Mouse (Mus musculus) megakaryocyte, embryonic 14.5 days (primary cell): Measurements from ENCODE around the gene Akap13. TPM values are rescaled to one million over a fixed set of nuclear protein-coding genes. Genes with fewer than 3 reads are reported as not detected.
A peak's percentile ranks its signal among the peaks of the same experiment; 100 is the strongest.
"Not testable (repeated sequence)": the region's sequence is repeated elsewhere in the genome, so short reads cannot be mapped to it uniquely, and the experiment has no call there.

Source experiments
- H3K27me3 ChIP-seq: replicated peaks from 2 replicates; pipeline ENCODE3; 2012; ENCODE audit warnings: inconsistent platforms
- H3K36me3 ChIP-seq: replicated peaks from 2 replicates; pipeline ENCODE3; 2012; ENCODE audit warnings: low read length, inconsistent platforms, mixed read lengths
- H3K4me1 ChIP-seq: 2 replicates; pipeline ENCODE4 v1.6.1; 2012; ENCODE audit warnings: inconsistent platforms
- H3K4me3 ChIP-seq: replicated peaks from 2 replicates; pipeline ENCODE3; 2012; ENCODE audit warnings: moderate library complexity, mild to moderate bottlenecking, inconsistent platforms
- H3K9me3 ChIP-seq: 2 replicates; pipeline ENCODE4 v1.6.1; 2012; ENCODE audit warnings: inconsistent platforms
- FLI1 ChIP-seq: IDR thresholded peaks from 2 replicates; pipeline ENCODE4 v1.6.1; 2012; ENCODE audit warnings: low read length, inconsistent platforms, mixed read lengths
- GATA1 ChIP-seq: IDR thresholded peaks from 3 replicates; pipeline ENCODE4 v1.6.1; 2012; ENCODE audit warnings: mixed read lengths, low read length, inconsistent platforms, borderline replicate concordance
- polyA plus RNA-seq: library from polyadenylated mRNA; stranded (reverse); fragments of >175 nt; gene quantifications from 2 replicates; pipeline ENCODE4 v1.2.3, GENCODE M21; 2012; ENCODE audit warnings: low replicate concordance; ENCODE audit not compliant: insufficient read depth

The Akap13 gene
- polyA plus RNA-seq, 1 experiment, result 9.5 TPM

DNA sequence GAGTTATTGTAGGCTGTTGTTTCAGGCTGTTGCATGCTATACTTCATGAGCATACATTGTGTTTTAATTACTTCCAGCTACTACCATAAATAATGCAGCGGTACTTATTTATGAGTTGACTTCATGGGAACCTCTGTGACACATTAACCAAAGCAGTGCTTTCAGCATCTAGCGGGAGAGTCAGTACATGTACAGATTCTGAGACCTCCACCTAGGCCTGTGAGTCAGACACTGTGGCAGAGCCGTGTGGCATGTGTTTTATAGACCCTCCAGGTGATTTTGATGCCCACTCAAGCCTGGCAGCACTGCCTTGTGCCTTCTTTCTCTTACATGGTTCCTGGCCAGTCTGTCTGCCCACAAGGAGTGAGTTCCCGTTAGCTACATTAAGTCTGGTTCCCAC is 266.0 kb downstream of the Akap13 start:
- TF ChIP-seq FLI1 (no peak), GATA1 (no peak)
- Histone ChIP-seq H3K27me3 (no peaks in the 10 kb centered on the region), H3K4me1 (peaks cover 18% of the 10 kb centered on the region), H3K4me3 (no peak overlapping the region), H3K36me3 (peaks cover 99% of the 10 kb centered on the region), H3K9me3 (no peaks in the 10 kb centered on the region)

DNA sequence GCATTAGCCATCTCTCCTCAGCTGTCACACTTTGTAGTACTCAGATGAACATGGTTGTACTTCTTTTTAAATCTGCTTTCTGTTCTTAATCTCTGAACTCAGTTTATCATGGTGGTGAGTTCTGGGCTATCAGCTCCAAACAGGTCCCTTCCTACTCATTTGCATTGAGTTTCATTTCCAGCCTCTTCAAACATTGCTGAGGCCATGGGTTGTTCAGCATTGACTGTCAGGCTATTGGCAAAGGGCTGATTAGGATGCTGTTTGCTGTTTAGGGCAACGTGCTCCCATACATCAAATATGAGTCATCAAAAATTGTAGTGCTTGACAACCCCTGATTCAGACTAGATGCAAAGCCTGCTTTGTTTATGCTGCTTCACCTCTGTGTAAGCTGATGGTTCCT is 268.7 kb downstream of the Akap13 start:
- Histone ChIP-seq H3K4me3 (no peak overlapping the region), H3K9me3 (no peaks in the 10 kb centered on the region), H3K4me1 (peaks cover 11% of the 10 kb centered on the region; the same call in 1 of the 2 replicates), H3K27me3 (no peaks in the 10 kb centered on the region), H3K36me3 (peaks cover 99% of the 10 kb centered on the region)
- TF ChIP-seq GATA1 (no peak), FLI1 (no peak)

DNA sequence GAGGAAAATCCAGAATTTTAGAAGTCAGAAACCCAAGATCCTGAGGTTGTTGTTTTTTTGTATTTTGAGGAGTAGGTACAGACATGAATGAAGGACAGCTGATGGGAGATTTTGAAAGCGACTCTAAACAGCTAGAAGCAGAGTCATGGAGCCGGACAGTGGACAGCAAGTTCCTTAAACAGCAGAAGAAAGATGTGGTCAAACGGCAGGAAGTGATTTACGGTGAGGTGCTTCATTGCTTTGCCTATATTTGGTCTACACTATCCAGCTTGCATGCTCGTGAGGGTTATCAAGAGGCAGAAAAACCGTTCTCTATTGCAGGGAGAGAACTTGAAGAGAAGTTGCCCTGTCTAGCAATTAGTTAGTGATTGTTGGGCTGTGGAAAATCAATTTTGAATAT is 270.6 kb downstream of the Akap13 start:
- TF ChIP-seq FLI1, result no peak
- no peak for TF ChIP-seq GATA1
- Histone ChIP-seq H3K4me3 (no peak overlapping the region), H3K36me3 (peaks cover 99% of the 10 kb centered on the region), H3K27me3 (no peaks in the 10 kb centered on the region), H3K4me1 (peaks cover 24% of the 10 kb centered on the region), H3K9me3 (no peaks in the 10 kb centered on the region)

DNA sequence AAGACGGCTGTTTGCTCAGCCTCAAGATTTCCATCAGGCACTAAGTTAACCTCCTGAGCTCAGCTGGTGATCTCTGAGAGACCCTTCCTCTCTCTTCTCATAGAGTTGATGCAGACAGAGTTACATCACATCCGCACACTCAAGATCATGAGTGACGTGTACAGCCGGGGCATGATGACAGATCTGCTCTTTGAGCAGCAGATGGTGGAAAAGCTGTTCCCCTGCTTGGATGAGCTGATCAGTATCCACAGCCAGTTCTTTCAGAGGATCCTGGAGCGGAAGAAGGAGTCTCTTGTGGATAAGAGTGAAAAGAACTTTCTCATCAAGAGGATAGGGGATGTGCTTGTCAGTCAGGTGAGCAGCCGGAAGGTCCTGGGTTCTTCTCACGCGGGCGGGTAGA is 271.5 kb downstream of the Akap13 start:
- Histone ChIP-seq H3K4me3 (no peak overlapping the region), H3K36me3 (peaks cover 99% of the 10 kb centered on the region), H3K4me1 (peaks cover 34% of the 10 kb centered on the region), H3K27me3 (no peaks in the 10 kb centered on the region), H3K9me3 (no peaks in the 10 kb centered on the region)
- TF ChIP-seq FLI1 (no peak), GATA1 (no peak)

DNA sequence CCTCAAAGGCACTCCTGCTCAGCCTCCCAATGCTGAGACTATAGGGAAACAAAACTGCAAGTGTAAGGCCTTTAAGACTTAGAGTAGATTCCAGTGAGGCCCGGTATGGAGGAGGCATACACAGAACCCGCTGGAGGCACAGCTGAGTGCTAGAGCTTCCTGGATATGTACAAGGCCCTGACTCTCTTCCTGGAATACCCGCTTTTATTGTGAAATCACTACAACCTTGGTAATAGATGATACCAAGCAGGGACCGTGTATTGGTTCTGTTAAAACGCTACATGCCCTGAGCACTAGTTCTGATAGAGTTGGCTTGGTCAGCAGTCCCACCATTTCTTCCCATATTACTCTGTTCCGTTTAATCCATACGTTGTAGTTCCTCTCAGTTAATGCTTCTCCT is 274.3 kb downstream of the Akap13 start:
- TF ChIP-seq FLI1, result no peak
- TF ChIP-seq GATA1, result no peak
- H3K36me3 ChIP-seq, result peaks cover 98% of the 10 kb centered on the region
- no peaks in the 10 kb centered on the region for H3K27me3 ChIP-seq
- H3K9me3 ChIP-seq, result no peaks in the 10 kb centered on the region
- peaks cover 42% of the 10 kb centered on the region for H3K4me1 ChIP-seq
- H3K4me3 ChIP-seq, result no peak overlapping the region

DNA sequence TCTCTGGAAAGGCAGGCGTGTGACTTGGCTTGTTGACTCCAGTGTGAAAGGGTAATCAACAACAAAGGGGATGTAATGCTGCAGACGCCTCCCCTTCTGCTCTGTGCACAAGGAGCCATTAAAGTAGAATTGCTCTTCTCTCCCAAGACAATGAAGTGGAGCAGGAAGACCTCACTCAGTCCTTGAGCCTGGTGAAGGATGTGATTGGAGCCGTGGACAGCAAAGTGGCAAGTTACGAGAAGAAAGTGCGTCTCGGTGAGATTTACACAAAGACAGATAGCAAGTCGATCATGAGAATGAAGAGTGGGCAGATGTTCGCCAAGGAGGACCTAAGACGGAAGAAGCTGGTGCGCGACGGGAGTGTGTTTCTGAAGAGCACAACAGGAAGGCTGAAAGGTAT is 274.9 kb downstream of the Akap13 start:
- H3K9me3 ChIP-seq, result no peaks in the 10 kb centered on the region
- peaks cover 42% of the 10 kb centered on the region for H3K4me1 ChIP-seq
- no peak overlapping the region for H3K4me3 ChIP-seq
- peaks cover 98% of the 10 kb centered on the region for H3K36me3 ChIP-seq
- TF ChIP-seq FLI1, result no peak
- no peak for TF ChIP-seq GATA1
- H3K27me3 ChIP-seq, result no peaks in the 10 kb centered on the region

DNA sequence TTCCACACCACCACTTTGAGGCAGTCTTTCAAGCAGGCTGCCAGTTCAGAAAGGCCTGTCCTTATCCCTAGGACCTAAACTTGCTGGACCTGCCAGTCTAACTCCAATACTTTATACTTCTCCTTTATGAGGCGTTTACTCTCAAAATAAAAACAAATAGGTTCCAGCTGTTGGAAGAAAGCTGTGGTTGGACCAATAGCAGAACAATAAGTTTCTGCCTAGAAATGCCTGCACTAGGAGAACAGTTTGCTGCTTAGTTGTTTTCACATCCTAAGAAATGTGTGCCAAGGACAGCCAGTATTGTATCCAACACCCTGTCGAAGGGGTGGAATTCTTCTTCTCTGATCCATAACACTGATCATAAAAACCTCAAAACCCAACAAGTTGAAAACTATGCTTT is 276.6 kb downstream of the Akap13 start:
- Histone ChIP-seq H3K9me3 (no peaks in the 10 kb centered on the region), H3K27me3 (no peaks in the 10 kb centered on the region), H3K4me1 (peaks cover 38% of the 10 kb centered on the region), H3K4me3 (no peak overlapping the region), H3K36me3 (peaks cover 98% of the 10 kb centered on the region)
- TF ChIP-seq GATA1 (no peak), FLI1 (no peak)

DNA sequence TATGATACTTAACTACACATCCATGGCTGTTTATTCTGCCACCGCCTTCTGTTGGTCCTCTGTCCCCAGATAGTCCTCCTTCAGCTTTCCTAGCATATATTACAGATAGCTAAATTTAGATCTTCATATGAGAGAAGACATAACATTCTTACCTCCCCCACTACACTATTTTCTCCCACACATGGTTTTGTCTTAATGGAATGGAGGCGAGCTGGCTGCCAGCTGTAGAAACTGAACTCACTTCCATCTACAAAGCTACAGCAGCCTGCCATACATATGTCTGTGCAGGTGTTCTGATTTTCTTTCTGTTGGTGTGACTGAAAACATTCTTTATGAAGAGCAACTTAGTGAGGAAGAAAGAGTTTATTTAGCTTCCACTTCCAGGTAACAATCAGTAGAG is 277.8 kb downstream of the Akap13 start:
- TF ChIP-seq GATA1, result no peak
- no peak for TF ChIP-seq FLI1
- no peaks in the 10 kb centered on the region for H3K27me3 ChIP-seq
- no peaks in the 10 kb centered on the region for H3K9me3 ChIP-seq
- H3K36me3 ChIP-seq, result peaks cover 98% of the 10 kb centered on the region
- H3K4me1 ChIP-seq, result peaks cover 38% of the 10 kb centered on the region
- no peak overlapping the region for H3K4me3 ChIP-seq

DNA sequence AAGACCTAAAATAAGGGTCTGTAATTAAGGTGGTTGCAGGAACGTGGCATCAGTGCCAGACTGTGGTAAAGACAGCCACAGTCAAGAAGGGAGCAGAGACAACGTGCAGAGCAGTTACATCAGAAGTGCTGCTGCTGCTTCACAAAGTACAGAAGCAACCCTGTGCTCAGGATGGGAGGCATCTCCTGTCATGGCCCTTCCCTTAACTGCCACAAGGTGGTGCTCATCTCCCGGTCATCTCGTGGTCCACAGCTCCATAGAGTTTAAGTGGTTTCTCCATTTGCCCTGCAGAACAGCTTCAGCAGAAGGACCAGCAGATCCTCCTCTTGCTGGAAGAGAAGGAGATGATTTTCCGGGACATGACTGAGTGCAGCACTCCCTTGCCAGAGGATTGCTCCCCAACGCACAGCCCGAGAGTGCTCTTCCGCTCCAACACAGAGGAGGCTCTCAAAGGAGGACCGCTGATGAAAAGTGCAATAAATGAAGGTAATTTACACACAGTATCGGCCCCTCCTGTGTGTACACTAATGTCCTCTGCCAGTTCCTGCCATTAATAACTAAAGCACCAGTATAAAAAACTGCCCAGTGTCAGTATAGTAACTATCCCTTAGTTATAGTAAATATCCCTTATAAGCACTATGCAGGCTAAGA is 283.9 kb downstream of the Akap13 start:
- TF ChIP-seq GATA1 (no peak), FLI1 (no peak)
- Histone ChIP-seq H3K4me1 (peaks cover 9% of the 10 kb centered on the region), H3K4me3 (peak overlapping the region; percentile 31), H3K36me3 (peaks cover 99% of the 10 kb centered on the region), H3K9me3 (no peaks in the 10 kb centered on the region), H3K27me3 (no peaks in the 10 kb centered on the region)

DNA sequence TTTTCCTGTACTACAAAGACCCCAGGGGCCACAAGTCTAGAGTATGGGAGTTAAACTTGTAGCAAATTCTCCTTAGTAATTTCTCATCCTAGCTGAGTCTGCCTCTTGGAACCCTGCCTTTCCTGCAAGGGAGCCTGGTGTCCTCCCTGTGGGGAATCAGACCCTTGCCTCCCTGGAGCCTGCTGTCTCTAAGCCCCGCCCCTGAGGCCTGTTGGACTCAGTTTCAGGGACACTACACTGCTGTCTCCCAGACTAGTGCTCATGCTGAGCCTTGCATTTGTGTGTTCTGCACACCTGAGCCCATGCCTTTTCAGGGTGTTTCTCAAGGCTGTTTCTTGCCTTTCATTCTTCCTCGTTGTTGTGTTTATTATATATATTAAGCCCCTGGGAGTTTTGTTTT is 289.2 kb downstream of the Akap13 start:
- H3K9me3 ChIP-seq, result no peaks in the 10 kb centered on the region
- H3K4me3 ChIP-seq, result no peak overlapping the region
- TF ChIP-seq GATA1 (no peak), FLI1 (no peak)
- H3K27me3 ChIP-seq, result no peaks in the 10 kb centered on the region
- H3K36me3 ChIP-seq, result peaks cover 97% of the 10 kb centered on the region
- peaks cover 36% of the 10 kb centered on the region for H3K4me1 ChIP-seq

DNA sequence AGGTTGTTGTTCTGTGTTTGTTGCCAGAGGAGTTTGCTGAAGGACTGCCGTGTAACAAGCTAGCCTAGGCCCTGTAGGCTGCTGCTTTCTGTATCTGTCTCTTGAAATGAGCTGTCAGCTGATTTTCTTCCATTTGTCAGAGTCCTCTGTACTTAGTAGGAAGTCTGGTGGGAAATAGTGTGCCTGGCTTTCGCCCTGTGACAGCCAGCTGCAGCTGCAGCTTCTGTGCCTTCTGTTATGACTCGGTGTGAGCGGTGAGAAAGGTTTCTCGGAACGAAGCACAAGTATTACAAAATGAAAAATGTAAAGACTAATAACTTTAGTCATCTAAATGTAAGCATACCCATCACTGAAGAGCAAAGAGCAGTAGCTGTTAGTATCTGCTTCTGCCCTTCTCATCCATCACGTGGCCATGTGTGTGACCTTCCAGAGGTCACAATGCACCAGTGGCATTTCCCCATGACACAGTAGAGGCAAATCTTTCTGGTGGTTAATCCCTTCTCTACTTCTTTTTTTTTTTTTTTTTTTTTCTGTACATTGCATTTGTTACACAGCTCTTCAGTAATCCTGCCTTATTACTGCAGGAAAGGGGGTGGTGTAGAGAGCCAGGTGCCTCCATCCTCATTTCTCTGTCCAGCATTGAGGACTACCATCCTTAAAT is 289.8 kb downstream of the Akap13 start:
- H3K27me3 ChIP-seq, result no peaks in the 10 kb centered on the region
- peaks cover 97% of the 10 kb centered on the region for H3K36me3 ChIP-seq
- peaks cover 38% of the 10 kb centered on the region for H3K4me1 ChIP-seq
- no peaks in the 10 kb centered on the region for H3K9me3 ChIP-seq
- H3K4me3 ChIP-seq, result no peak overlapping the region
- no peak for TF ChIP-seq GATA1

DNA sequence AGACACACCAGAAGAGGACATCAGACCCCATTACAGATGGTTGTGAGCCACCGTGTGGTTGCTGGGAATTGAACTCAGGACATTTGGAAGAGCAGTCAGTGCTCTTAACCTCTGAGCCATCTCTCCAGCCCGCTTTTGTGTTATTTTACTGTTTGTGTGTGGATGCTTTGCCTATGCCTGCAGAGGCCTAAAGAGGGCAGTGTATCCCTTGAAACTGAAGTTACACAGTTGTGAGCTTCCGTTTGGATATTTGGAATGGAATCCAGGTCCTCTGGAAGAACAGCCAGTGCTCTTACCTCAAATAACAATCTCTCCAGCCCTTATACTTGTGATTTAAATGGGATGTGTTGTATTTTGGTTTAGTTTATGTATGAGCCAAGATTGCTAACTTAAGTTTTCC is 290.6 kb downstream of the Akap13 start:
- H3K27me3 ChIP-seq, H3K4me3 ChIP-seq, H3K9me3 ChIP-seq: not testable (repeated sequence)
- H3K4me1 ChIP-seq, result peaks cover 47% of the 10 kb centered on the region
- H3K36me3 ChIP-seq, result peaks cover 97% of the 10 kb centered on the region
